Mouse (Mus musculus): Measurements from ENCODE around the gene Tedc1. TPM values are rescaled to one million over a fixed set of nuclear protein-coding genes. Genes with fewer than 3 reads are reported as not detected.
"Not testable (repeated sequence)": the region's sequence is repeated elsewhere in the genome, so short reads cannot be mapped to it uniquely, and the experiment has no call there.

Gene Tedc1
- polyA plus RNA-seq, 1 experiment: 1.8 TPM

DNA sequence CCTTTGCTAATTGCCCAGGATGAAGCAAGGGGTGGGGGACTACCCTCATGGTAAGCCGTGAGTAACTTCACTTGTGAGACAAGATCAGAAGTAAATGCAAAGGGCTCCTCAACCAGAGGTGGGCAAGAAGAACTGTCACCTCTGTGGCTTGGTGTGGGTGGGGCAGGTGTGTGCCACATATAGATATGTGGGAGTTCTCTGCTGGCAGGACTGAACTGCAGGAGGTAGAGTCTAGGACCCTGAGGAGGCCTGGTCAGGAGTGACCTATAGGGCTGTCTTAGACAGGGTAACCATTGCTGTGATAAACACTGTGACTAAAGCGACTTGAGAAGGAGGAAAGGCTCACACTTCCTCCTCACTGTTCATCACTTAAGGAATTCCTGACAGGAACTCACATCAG, 37.2 kb downstream of the Tedc1 start:
- peak in 1 of 2 experiments; percentile 22 for DNase-seq (ENCODE audit: extremely low spot score in 1 of 2, low spot score in 1 of 2)

DNA sequence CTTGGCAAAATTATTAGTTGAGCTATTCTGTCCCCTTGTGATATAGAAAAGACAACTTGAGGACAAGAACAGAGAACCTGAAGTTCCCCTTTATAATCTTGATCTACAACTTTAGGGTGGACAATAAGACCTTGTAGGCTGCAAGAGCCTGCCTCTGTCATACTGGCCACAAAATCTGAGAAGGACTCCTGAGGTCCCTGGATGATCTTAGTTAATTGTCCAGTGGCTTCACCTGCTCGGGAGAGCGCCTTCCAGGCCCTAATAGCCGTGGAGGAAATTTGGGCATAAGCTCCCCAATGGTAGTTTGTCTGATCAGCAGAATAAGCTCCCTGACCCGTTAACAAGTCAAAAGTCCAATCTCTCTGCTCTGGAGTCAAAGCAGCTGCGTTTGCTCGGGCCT, 42.9 kb downstream of the Tedc1 start:
- not testable (repeated sequence) for DNase-seq (ENCODE audit: extremely low spot score in 1 of 2, low spot score in 1 of 2)

- DNase-seq (ENCODE audit: extremely low spot score in 1 of 2, low spot score in 1 of 2): no peak
Measured at GRCm38 (mm10) chr12:113201301-113201700, 45.1 kb downstream of the Tedc1 start.

DNA sequence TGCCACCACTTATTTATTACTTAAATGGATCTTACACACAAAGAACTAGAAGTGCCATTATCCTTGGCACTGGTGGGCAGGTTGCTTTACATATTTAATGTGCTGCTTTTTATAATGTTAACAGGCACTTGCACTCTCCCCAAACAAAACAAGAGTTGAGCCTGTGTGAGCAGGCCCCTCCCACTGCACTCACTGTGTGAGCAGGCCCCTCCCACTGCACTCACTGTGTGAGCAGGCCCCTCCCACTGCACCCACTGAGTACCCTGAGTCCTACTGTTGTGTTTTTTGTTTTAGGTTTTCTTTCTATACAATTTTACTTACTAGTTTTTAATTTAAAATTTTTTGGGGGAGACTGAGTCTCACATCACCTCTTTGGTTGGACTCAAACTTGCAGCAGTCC, 45.8 kb downstream of the Tedc1 start:
- no peak for DNase-seq (ENCODE audit: extremely low spot score in 1 of 2, low spot score in 1 of 2)

DNA sequence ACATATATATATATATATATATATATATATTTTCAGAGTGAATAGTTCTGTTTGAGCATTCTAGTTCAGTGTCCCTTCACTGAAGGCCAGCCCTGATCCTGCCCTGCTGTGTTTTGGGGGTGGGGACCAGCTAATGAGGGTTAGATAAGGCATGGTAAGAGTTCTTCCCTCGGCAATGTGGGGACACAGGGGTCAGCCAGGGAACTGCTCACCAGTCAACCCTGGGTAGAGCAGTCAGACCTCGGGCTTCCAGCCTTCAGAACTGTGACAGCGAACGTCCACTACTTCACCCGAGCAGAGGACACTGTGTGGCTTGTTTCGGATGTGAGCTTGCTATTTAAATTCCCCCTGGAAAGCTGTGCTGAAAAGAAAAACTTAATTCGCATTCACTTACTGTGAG, 47.3 kb downstream of the Tedc1 start:
- DNase-seq (ENCODE audit: extremely low spot score in 1 of 2, low spot score in 1 of 2): no peak

DNA sequence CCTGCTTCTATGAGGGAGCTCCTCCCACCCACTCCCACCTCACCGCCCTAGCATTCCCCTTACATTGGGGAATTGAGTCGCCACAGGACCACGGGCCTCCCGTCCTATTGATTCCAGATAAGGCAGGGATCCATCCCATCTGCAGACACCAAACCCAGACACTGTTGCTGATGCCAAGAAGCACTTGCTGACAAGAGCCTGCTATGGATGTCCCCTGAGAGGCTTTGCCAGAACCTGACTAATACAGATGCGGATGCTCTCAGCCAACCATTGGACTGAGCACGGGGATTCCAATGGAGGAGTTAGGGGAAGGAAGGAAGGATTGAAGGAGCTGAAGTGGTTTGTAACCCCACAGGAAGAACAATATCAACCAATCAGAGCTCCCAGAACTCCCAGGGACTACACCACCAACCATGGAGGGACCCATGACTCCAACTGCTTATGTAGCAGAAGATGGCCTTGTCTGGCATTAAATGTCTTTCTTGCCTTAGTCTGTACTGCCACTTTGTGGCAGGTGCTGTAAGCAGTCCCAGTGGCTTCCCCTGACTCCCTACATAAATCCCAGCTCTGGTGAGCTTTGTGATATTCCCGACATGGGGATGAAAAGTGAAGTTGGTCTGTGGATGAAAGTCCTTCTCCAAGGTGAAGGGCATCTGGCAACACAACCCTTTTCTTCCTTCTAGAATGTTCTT, 49.2 kb downstream of the Tedc1 start:
- no peak for DNase-seq (ENCODE audit: extremely low spot score in 1 of 2, low spot score in 1 of 2)

DNA sequence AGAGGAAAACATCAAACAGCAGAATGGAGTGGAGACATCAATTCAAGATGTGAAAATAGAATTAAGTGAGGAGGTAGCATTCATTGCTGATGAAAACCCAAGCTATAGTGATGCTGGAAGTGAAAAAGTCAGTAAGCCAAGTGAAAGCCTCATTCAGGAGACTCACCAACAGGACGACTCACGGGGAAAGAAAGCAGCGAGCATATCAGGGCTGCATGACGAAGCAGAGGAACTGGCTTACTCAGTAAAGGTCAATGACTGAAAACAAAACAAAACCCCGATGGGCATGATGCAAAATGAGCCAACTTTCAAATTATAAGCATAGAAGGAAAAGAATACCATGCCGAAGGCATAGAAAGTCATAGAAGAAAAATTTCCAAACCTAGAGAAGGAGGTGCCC, 51.5 kb downstream of the Tedc1 start:
- DNase-seq (ENCODE audit: extremely low spot score in 1 of 2, low spot score in 1 of 2): no peak

DNA sequence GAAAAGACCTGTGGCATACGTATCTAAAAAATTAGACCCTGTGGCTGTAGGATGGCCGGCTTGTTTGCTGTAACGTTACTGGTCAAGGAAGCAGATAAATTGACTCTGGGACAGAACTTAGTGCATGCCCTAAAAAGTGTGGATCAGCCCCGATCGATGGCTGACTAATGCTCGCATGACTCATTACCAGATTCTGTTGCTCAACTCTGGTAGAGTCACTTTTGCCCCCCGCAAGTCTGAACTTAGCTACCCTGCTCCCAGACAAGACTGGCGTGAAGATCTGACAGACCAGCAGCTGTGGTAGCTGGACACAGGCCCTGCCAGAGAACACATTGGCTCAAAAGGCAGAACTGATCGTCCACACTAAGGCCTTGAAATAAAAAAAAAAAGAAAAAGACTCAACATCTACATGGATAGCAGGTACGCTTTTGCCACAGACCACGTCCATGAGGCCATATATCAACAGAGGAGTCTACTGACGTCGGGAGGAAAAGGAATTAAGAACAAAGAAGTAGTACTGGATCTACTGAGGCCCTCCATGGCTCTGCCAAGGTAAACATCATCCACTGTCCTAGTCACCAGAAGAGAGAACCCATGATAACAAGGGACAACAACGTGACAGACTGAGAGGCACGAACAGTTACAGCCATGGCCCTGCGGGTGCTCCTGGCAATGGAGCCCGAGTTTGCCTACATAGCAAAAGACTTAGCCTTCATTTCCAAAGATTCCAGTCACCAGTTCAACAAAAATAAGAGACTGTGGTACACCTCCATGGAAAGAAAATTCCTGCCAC, 54.6 kb downstream of the Tedc1 start:
- DNase-seq (ENCODE audit: extremely low spot score in 1 of 2, low spot score in 1 of 2): no peak

GRCm38 (mm10) chr12:113211772-113212171, 55.6 kb downstream of the Tedc1 start:
- DNase-seq (ENCODE audit: extremely low spot score in 1 of 2, low spot score in 1 of 2): no peak

DNA sequence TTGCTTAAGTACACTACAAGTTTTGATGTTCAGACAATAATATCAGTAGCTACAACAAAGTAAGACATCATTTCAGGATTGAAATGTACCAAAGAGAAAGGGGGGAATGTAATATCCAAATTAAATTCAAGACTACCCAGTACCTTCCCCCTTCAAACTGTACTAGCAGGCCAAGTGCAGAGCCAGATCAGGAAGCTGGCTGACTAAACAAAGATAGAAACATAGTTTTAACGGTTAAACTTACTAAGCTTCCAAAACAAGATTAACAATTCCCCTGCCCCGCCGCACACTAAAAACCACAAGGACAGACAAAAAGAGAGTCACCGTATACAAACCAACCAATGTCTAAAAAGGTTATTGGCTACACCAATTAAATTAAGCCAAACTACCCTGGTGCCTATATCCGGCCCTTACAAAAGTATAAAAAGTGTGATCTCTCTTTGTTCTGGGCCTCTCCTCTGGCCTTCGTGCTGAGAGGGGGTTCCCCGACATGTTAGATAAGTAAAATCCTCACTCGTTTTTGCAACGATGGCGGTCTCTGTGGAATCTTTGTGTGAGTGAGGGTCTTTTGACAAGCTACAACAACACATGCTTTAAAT, 56.2 kb downstream of the Tedc1 start:
- DNase-seq (ENCODE audit: extremely low spot score in 1 of 2, low spot score in 1 of 2): no peak

GRCm38 (mm10) chr12:113213226-113213625, 57.0 kb downstream of the Tedc1 start:
- DNase-seq (ENCODE audit: extremely low spot score in 1 of 2, low spot score in 1 of 2): no peak

- DNase-seq (ENCODE audit: extremely low spot score in 1 of 2, low spot score in 1 of 2): no peak
Measured at GRCm38 (mm10) chr12:113214072-113214808, 58.0 kb downstream of the Tedc1 start.

DNA sequence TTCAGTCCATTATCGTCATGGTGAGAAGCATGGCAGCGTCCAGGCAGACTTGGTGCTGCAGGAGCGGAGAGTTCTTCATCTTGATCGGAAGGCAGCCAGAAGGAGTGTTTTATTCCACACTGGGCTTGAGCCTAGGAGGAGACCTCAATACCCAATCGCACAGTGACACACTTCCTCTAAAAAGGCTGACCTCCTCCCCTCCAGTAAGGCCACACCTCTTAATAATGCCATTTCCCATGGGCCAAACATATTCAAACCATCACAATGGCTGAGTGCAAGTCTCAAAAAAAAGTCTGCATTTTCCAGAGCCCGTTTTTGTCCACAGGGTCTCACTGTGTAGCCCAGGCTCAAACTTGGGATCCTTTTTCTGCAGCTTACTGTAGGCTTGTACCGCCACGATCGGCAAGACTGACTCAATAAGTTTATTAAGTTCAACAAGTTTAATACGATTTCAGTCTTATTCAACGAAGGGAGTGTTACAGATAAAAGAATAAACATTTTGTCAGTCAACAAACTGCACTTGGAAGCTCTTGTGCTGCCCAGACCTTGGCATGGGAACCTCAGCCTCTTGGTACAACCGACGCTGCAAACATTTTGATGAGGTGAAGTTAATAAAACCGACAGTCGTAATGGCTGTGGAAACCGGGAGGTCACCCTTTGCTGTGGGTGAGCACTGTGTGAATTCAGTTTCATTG, 58.9 kb downstream of the Tedc1 start:
- no peak for DNase-seq (ENCODE audit: extremely low spot score in 1 of 2, low spot score in 1 of 2)

Other genes starting within 250 kb of the Tedc1 start
- gene Jag2, start 226.6 kb upstream of the Tedc1 start, polyA plus RNA-seq (2012; rRNA removed): 43.0 and 48.3 TPM in 2 replicates
- gene Nudt14, start 214.3 kb upstream of the Tedc1 start, polyA plus RNA-seq (2012; rRNA removed): 19.0 and 22.4 TPM in 2 replicates
- 70.7 and 75.5 TPM in 2 replicates for gene Btbd6, start 179.9 kb upstream of the Tedc1 start, polyA plus RNA-seq (2012; rRNA removed)
- gene Brf1, start 155.7 kb upstream of the Tedc1 start, polyA plus RNA-seq (2012; rRNA removed): 46.5 and 51.5 TPM in 2 replicates
- 70.3 and 72.3 TPM in 2 replicates for gene Pacs2, start 141.9 kb upstream of the Tedc1 start, polyA plus RNA-seq (2012; rRNA removed)
- gene Tex22, start 81.9 kb upstream of the Tedc1 start, polyA plus RNA-seq (2012; rRNA removed): 0.20 and 0.27 TPM in 2 replicates
- 66.4 and 69.3 TPM in 2 replicates for gene Mta1, start 58.1 kb upstream of the Tedc1 start, polyA plus RNA-seq (2012; rRNA removed)
- gene Crip2, start 16.2 kb upstream of the Tedc1 start, polyA plus RNA-seq (2012; rRNA removed): 249 and 252 TPM in 2 replicates
- 87.6 and 94.9 TPM in 2 replicates for gene Crip1, start 10.1 kb upstream of the Tedc1 start, polyA plus RNA-seq (2012; rRNA removed)
- 40.3 and 42.0 TPM in 2 replicates for gene Tmem121, start 29.5 kb downstream of the Tedc1 start, polyA plus RNA-seq (2012; rRNA removed)

All from frontal cortex, adult 2 months (tissue).